Mouse (Mus musculus) olfactory bulb, adult 2 months (tissue): ENCODE results near the gene Lmtk2. TPM values are rescaled to one million over a fixed set of nuclear protein-coding genes. Genes with fewer than 3 reads are reported as not detected.

Experiments
- H3K27ac ChIP-seq: fragments of 200-500 bp; 2 replicates; pipeline ENCODE4 v1.5.1; 2012; ENCODE audit warnings: low read depth, low read length; ENCODE audit not compliant: insufficient read depth
- H3K4me1 ChIP-seq: fragments of 200-500 bp; 2 replicates; pipeline ENCODE4 v1.6.1; 2012; ENCODE audit warnings: low read length; ENCODE audit not compliant: control insufficient read depth, insufficient read depth
- H3K4me3 ChIP-seq: fragments of 200-500 bp; 2 replicates; pipeline ENCODE4 v1.5.1; 2012; ENCODE audit warnings: mild to moderate bottlenecking, low read depth, low read length, moderate library complexity; ENCODE audit not compliant: insufficient read depth
- CTCF ChIP-seq: fragments of 200-500 bp; IDR thresholded peaks from 2 replicates; pipeline ENCODE4 v1.5.1; 2012; ENCODE audit warnings: low read depth, mild to moderate bottlenecking, low read length, moderate library complexity; ENCODE audit not compliant: insufficient read depth
- POLR2A ChIP-seq: fragments of 200-500 bp; IDR thresholded peaks from 2 replicates; pipeline ENCODE4 v1.6.1; 2012; ENCODE audit warnings: mild to moderate bottlenecking, low read depth, low read length, moderate library complexity; ENCODE audit not compliant: insufficient read depth
- WGBS: fragments of 180-500 bp; shearing (Covaris S2); methylation state at CpG from one replicate; pipeline ENCODE4 v1.1.7; 2018; 5-methylcytosine and 5-hydroxymethylcytosine counted together
- polyA plus RNA-seq: library from polyadenylated mRNA; stranded (reverse); fragments of >200 nt; gene quantifications from 2 replicates; pipeline ENCODE4 v1.2.4, GENCODE M21; 2012; ENCODE audit warnings: low replicate concordance; ENCODE audit not compliant: missing spikeins, insufficient read depth, insufficient read length

The Lmtk2 gene
- polyA plus RNA-seq, 1 experiment, result not detected

- no peak overlapping the region for H3K4me3 ChIP-seq
- no peak overlapping the region for H3K27ac ChIP-seq
- H3K4me1 ChIP-seq, result peaks cover 2% of the 10 kb centered on the region; the same call in 1 of the 2 replicates
- TF ChIP-seq CTCF (peak; percentile 81), POLR2A (no peak)
- WGBS, result 39% methylated on average over 11 of the region's 11 CpGs
Observed at GRCm38 (mm10) chr5:144207478-144207877, 107.2 kb downstream of the Lmtk2 start.

GRCm38 (mm10) chr5:144214453-144214852 is 114.2 kb downstream of the Lmtk2 start:
- 32% methylated on average over 7 of the region's 7 CpGs for WGBS
- Histone ChIP-seq H3K27ac (no peak overlapping the region), H3K4me3 (no peak overlapping the region), H3K4me1 (peaks cover 9% of the 10 kb centered on the region; the same call in 1 of the 2 replicates)
- TF ChIP-seq POLR2A (no peak), CTCF (peak; percentile 61; the same call in 1 of the 2 replicates)

- TF ChIP-seq CTCF, result no peak
- TF ChIP-seq POLR2A, result no peak
- H3K27ac ChIP-seq, result no peak overlapping the region
- H3K4me3 ChIP-seq, result no peak overlapping the region
- WGBS, result 92% methylated on average over 2 of the region's 2 CpGs
- H3K4me1 ChIP-seq, result peaks cover 12% of the 10 kb centered on the region
Observed at GRCm38 (mm10) chr5:144215992-144216391, 115.8 kb downstream of the Lmtk2 start.

GRCm38 (mm10) chr5:144218061-144218460 is 117.8 kb downstream of the Lmtk2 start:
- TF ChIP-seq CTCF, result no peak
- no peak for TF ChIP-seq POLR2A
- 80% methylated on average over 7 of the region's 7 CpGs for WGBS

GRCm38 (mm10) chr5:144219306-144219705 is 119.1 kb downstream of the Lmtk2 start:
- WGBS, result 60% methylated on average over 12 of the region's 12 CpGs
- TF ChIP-seq CTCF (no peak), POLR2A (no peak)
- Histone ChIP-seq H3K27ac (0 out of 2 replicates have a peak overlapping the region, but pooled peaks have one; percentile 9), H3K4me1 (peaks cover 19% of the 10 kb centered on the region), H3K4me3 (no peak overlapping the region)

More at GRCm38 (mm10) chr5:144218061-144218460, 117.8 kb downstream of the Lmtk2 start:
- H3K27ac ChIP-seq, result no peak overlapping the region
- H3K4me3 ChIP-seq, result no peak overlapping the region
- peaks cover 18% of the 10 kb centered on the region for H3K4me1 ChIP-seq

GRCm38 (mm10) chr5:144219936-144220335 is 119.7 kb downstream of the Lmtk2 start:
- WGBS, result 88% methylated on average over 5 of the region's 5 CpGs
- TF ChIP-seq POLR2A (no peak), CTCF (no peak)
- Histone ChIP-seq H3K4me3 (no peak overlapping the region), H3K4me1 (peaks cover 21% of the 10 kb centered on the region), H3K27ac (no peak overlapping the region)

- Histone ChIP-seq H3K4me1 (peaks cover 21% of the 10 kb centered on the region), H3K4me3 (no peak overlapping the region)
- 54% methylated on average over 4 of the region's 4 CpGs for WGBS
Observed at GRCm38 (mm10) chr5:144221305-144221704, 121.1 kb downstream of the Lmtk2 start.

GRCm38 (mm10) chr5:144222811-144223502 is 122.7 kb downstream of the Lmtk2 start:
- no peak for TF ChIP-seq CTCF
- no peak for TF ChIP-seq POLR2A
- Histone ChIP-seq H3K27ac (peak overlapping the region; percentile 10; the same call in 1 of the 2 replicates), H3K4me3 (peak overlapping the region; percentile 98), H3K4me1 (peaks cover 21% of the 10 kb centered on the region)
- WGBS, result 2% methylated on average over 25 of the region's 25 CpGs

More at GRCm38 (mm10) chr5:144221305-144221704, 121.1 kb downstream of the Lmtk2 start:
- TF ChIP-seq POLR2A, result no peak
- no peak for TF ChIP-seq CTCF
- H3K27ac ChIP-seq, result no peak overlapping the region

GRCm38 (mm10) chr5:144223503-144223862 is 123.2 kb downstream of the Lmtk2 start, which contains the start of gene Tecpr1:
Gene Tecpr1 (minus strand): TSS chr5:144223615.
- under 1% methylated on average over 37 of the region's 37 CpGs for WGBS
- Histone ChIP-seq H3K4me3 (peak within 1 kb of the TSS; percentile 98), H3K27ac (peak within 1 kb of the TSS; percentile 95), H3K4me1 (peaks cover 20% of the 10 kb centered on the region)
- TF ChIP-seq CTCF, result no peak
- peak; percentile 97 for TF ChIP-seq POLR2A
